Mouse (Mus musculus) embryonic facial prominence, embryonic 11.5 days (tissue): ENCODE results near the gene Ddx4. TPM values are rescaled to one million over a fixed set of nuclear protein-coding genes. Genes with fewer than 3 reads are reported as not detected.

Experiments used
- ATAC-seq: fragments of 200-750 bp; cut with Nextera tagmentation; replicated peaks from 2 replicates; pipeline ENCODE4 v1.8.0; 2017; ENCODE audit warnings: low read depth; ENCODE audit not compliant: insufficient number of reproducible peaks, low FRiP score, low TSS enrichment
- DNase-seq: peaks from one replicate; pipeline ENCODE4 v3.0.0-alpha.2; 2015; ENCODE audit warnings: low spot score
- H3K27ac ChIP-seq: fragments of 300-500 bp; sonication (generic); replicated peaks from 2 replicates; pipeline ENCODE4 v1.5.1; 2014; ENCODE audit warnings: mild to moderate bottlenecking, low read depth, low read length, control low read depth
- H3K27me3 ChIP-seq: fragments of 300-500 bp; sonication (generic); 2 replicates; pipeline ENCODE4 v1.6.1; 2014; ENCODE audit warnings: mild to moderate bottlenecking, low read length, moderate library complexity, mixed read lengths; ENCODE audit not compliant: control insufficient read depth, insufficient read depth
- H3K36me3 ChIP-seq: fragments of 300-500 bp; sonication (generic); replicated peaks from 2 replicates; pipeline ENCODE4 v1.6.1; 2014; ENCODE audit warnings: low read depth, mild to moderate bottlenecking, low read length, moderate library complexity, mixed read lengths; ENCODE audit not compliant: control insufficient read depth, insufficient read depth
- H3K4me1 ChIP-seq: fragments of 300-500 bp; sonication (generic); 2 replicates; pipeline ENCODE4 v1.6.1; 2014; ENCODE audit warnings: low read length, mixed read lengths; ENCODE audit not compliant: control insufficient read depth, insufficient read depth
- H3K4me2 ChIP-seq: fragments of 300-500 bp; sonication (generic); 2 replicates; pipeline ENCODE4 v1.6.1; 2014; ENCODE audit warnings: low read depth, mild to moderate bottlenecking, control low read depth, low read length, moderate library complexity
- H3K4me3 ChIP-seq: fragments of 300-500 bp; sonication (generic); 2 replicates; pipeline ENCODE4 v1.5.1; 2014; ENCODE audit warnings: low read depth, low read length, control low read depth
- H3K9ac ChIP-seq: fragments of 300-500 bp; sonication (generic); replicated peaks from 2 replicates; pipeline ENCODE4 v1.6.1; 2014; ENCODE audit warnings: mild to moderate bottlenecking, control low read depth, low read length
- H3K9me3 ChIP-seq: fragments of 300-500 bp; sonication (generic); replicated peaks from 2 replicates; pipeline ENCODE4 v1.6.1; 2016; ENCODE audit warnings: mild to moderate bottlenecking, low read length, inconsistent platforms, mixed read lengths; ENCODE audit not compliant: control insufficient read depth
- WGBS: fragments of 180-500 bp; shearing (Covaris S2); extraction: QIAGEN DNeasy Blood & Tissue Kit; methylation state at CpG from one replicate; pipeline ENCODE4 v1.1.7; 2014; 5-methylcytosine and 5-hydroxymethylcytosine counted together
- polyA plus RNA-seq: library from polyadenylated mRNA; unstranded; fragments of >200 nt; fragmentation: Nextera tagmentation; extraction: Ambion mirVana; gene quantifications from 2 replicates; pipeline ENCODE4 v1.2.1, GENCODE M21; 2014

Ddx4 gene
- polyA plus RNA-seq, 1 experiment from 2014 or later = 1.1 TPM

DNA sequence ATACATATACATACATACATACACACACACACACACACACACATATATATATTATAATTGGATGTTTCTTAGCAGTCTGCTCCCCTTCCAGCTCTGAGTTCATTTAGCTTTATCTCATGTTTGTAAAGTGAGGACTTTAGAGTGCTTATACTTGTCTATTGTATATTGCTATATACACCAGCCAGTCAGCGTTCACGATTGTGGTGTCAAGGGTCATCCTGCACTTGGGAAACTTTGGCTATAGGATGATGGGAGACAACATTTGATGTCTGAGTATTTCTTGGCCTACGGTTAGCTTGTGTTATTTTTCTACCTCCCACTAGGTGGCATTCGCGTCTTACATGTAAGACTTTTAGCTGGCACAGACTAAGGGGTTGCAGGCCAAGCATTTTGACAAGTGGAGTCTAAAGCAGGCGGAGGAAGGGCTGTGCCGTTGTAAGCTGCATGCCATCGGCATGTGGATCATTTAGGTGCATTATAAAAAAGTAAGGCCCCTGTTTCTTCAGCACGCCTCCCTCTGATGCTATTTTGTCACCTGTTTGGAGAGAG lies 21.7 kb upstream of the Ddx4 start:
- Histone ChIP-seq H3K27me3 (no peaks in the 10 kb centered on the region), H3K9ac (no peak overlapping the region), H3K4me1 (no peaks in the 10 kb centered on the region), H3K4me3 (no peak overlapping the region), H3K9me3 (no peaks in the 10 kb centered on the region), H3K4me2 (no peak overlapping the region), H3K27ac (no peak overlapping the region), H3K36me3 (no peaks in the 10 kb centered on the region)
- ATAC-seq (peak; percentile 79; the same call in 1 of the 2 replicates), DNase-seq (peak; percentile 88)
- 18% methylated on average over 9 of the region's 9 CpGs for WGBS

DNA sequence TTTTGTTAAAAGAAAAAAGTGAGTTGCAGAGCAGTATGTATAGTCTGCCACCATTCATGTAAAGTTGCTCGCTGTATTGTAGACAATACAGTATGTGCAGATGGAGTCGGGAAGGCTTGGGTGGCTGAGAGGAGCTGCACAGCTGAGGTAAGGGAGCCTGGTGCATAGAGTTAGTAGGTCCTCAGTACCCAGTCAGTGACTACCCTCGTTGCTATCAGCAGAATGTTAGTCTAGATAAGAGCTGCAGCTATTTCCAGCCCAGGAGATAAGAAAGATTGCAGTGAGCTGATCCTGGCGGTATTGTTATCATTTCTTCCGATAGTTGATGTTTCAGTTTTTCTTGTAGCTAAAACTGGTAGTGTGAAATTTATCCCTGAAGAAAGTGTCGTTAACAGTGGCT lies 20.5 kb upstream of the Ddx4 start:
- DNase-seq = no peak
- H3K27ac ChIP-seq = no peak overlapping the region
- H3K4me2 ChIP-seq = no peak overlapping the region

DNA sequence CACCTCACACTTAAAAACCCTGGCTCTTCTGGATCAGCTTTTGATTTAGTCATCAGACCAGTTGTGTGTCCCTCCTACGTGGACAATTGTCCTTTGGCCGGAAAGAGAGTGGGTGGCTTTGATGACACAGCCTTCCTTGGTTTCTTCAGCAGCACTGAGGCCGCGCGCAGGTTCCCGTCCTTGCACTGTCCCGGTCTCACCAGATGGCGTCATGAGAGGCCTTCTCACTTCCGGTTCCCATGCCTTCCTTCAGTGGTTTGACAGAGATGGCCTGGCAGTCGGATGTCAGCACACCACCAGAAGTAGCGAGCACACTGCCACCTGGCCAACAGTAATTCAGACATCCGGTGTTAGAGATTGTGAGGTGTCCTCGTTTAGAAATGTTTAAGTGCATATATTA lies 19.4 kb upstream of the Ddx4 start:
- Histone ChIP-seq H3K4me2 (no peak overlapping the region), H3K27me3 (no peaks in the 10 kb centered on the region), H3K9me3 (no peaks in the 10 kb centered on the region), H3K36me3 (no peaks in the 10 kb centered on the region), H3K4me1 (no peaks in the 10 kb centered on the region), H3K27ac (no peak overlapping the region), H3K9ac (no peak overlapping the region), H3K4me3 (no peak overlapping the region)
- 71% methylated on average over 13 of the region's 13 CpGs for WGBS
- DNase-seq = no peak
- no peak for ATAC-seq

More for the DNA sequence above, 20.5 kb upstream of the Ddx4 start:
- Histone ChIP-seq H3K9me3 (no peaks in the 10 kb centered on the region), H3K36me3 (no peaks in the 10 kb centered on the region), H3K27me3 (no peaks in the 10 kb centered on the region), H3K4me3 (no peak overlapping the region), H3K4me1 (no peaks in the 10 kb centered on the region), H3K9ac (no peak overlapping the region)
- ATAC-seq = no peak
- WGBS = 82% methylated on average over 6 of the region's 6 CpGs

DNA sequence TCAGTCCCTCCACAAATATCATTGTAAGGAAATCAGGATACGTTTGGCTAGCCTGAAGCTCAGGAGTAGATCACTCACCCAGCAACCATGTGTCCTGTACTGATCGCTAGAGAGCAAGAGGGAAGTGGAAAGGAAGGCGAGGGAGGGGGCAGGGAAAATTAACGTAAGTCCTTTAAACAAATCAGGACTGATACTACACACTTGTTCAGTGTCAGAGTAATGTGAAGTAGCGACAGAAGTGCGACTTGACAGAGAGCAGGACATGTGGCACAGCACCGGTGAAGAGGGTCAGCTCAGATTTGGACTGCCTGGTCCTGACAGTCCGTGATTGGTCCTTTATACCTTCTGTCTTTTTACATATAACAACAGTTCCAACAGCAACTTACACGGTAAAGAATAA lies 14.9 kb upstream of the Ddx4 start:
- 86% methylated on average over 9 of the region's 9 CpGs for WGBS
- H3K4me2 ChIP-seq = no peak overlapping the region
- ATAC-seq = no peak

DNA sequence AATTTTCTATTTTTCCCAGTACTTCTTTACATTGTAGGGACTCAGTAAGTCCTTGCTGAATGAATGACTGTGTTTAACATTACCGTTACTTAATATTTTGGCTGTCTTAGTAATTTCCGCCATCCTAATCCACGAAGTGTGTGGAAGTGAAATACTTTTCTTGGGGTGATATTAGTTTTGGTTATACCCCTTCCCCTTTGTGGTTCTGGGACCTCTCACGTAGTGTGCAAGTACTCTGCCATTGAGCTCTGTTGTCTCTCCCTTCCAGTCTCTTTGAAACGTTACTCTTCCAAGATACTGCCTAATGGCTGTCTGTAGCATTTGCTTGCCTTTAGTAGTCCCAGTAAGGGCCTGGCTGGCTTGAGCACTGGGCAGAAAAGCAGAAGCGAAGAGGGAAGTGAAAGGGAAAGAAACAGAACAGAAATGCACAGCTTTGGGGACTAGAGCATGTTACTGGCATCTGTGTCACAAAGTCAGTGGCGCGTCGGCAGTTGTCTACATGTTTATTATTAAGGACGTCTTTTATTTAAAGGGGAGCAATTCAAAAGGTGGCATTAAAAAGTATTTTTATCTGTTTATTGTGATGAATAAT lies 14.3 kb upstream of the Ddx4 start:
- WGBS = 88% methylated on average over 10 of the region's 10 CpGs
- no peak for ATAC-seq
- no peaks in the 10 kb centered on the region for H3K27me3 ChIP-seq
- H3K9me3 ChIP-seq = no peaks in the 10 kb centered on the region
- no peak overlapping the region for H3K9ac ChIP-seq
- no peak overlapping the region for H3K27ac ChIP-seq
- no peak overlapping the region for H3K4me2 ChIP-seq
- no peak for DNase-seq
- no peak overlapping the region for H3K4me3 ChIP-seq
- no peaks in the 10 kb centered on the region for H3K4me1 ChIP-seq
- H3K36me3 ChIP-seq = no peaks in the 10 kb centered on the region

More for the DNA sequence above, 14.9 kb upstream of the Ddx4 start:
- DNase-seq = no peak
- Histone ChIP-seq H3K9ac (no peak overlapping the region), H3K4me1 (no peaks in the 10 kb centered on the region), H3K27me3 (no peaks in the 10 kb centered on the region), H3K9me3 (no peaks in the 10 kb centered on the region), H3K36me3 (no peaks in the 10 kb centered on the region), H3K27ac (no peak overlapping the region), H3K4me3 (no peak overlapping the region)

DNA sequence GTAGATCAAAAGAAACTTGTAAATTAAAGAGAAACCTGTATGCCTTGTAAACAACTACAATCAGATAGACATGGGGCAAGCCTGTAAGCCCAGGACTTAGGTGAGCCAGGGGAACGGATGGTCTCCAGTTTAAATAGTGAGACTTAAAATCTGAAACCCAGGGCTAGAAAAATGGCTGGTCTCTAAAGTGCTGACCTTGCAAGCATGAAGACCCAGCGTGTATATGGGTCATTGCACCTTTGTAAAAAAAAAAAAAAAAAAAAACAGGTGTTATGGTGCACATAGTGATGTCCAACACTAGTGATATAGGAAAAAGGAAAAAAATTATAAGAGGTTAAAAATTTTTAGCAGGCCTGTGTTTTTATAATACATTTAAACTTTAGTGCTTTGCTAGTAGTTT lies 9.4 kb upstream of the Ddx4 start:
- H3K4me3 ChIP-seq = no peak overlapping the region
- ATAC-seq = no peak

DNA sequence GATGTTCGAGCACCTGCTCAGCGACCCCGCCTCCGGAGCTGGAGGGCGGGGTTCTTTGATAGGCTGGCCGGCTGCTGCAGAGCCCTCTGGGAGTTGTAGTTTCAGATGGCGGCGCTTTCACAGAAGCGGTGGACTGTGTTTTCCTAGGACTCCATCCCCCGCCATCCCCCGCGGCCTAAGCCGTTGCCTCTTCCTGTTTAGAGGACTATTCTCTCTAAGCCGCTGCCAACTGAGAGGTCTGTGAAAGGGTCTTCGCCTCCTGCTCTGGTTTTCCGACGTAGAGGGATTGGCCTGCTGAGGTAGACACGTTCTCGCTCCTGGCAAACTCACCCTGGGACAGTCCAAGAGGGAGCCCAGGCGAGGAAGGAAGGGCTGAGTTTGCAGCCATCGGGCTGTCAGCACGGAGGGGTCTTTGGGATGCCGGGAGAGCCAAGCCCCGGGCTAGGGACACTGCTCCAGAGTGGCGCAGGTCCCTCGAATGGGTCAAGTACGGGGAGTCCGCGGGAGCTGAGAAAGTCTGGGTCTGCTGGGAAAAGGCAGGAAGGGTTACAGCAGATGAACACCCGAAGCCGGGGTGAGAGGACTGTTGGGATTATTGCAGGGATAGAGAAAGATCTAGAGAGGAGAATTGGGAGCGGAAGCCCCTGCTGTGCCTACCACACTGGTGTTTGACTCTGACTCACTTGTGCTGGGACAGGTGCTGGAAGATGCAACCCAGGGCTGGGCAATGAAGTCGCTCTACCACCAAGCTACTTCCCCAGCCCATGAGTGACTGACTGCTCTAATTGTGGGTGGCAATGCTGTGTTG lies 8.5 kb upstream of the Ddx4 start, which contains the start of gene Slc38a9:
Gene Slc38a9 (plus strand): TSS at position 178 of the 808 bp plus-strand sequence.
- H3K4me3 ChIP-seq = peak within 1 kb of the TSS; percentile 56
- H3K9ac ChIP-seq = peak within 1 kb of the TSS; percentile 65
- ATAC-seq = peak; percentile 99
- H3K9me3 ChIP-seq = no peaks in the 10 kb centered on the region
- DNase-seq = peak; percentile 96
- no peaks in the 10 kb centered on the region for H3K36me3 ChIP-seq
- WGBS = under 1% methylated on average over 33 of the region's 33 CpGs
- H3K4me2 ChIP-seq = peak within 1 kb of the TSS; percentile 88
- H3K27ac ChIP-seq = no peak within 1 kb of the TSS
- no peaks in the 10 kb centered on the region for H3K4me1 ChIP-seq
- no peaks in the 10 kb centered on the region for H3K27me3 ChIP-seq

More for the DNA sequence above, 9.4 kb upstream of the Ddx4 start:
- Histone ChIP-seq H3K4me1 (no peaks in the 10 kb centered on the region), H3K4me2 (no peak overlapping the region), H3K9me3 (no peaks in the 10 kb centered on the region), H3K27me3 (no peaks in the 10 kb centered on the region), H3K9ac (no peak overlapping the region), H3K27ac (no peak overlapping the region), H3K36me3 (no peaks in the 10 kb centered on the region)
- WGBS = 70% methylated on average over 2 of the region's 2 CpGs
- DNase-seq = no peak
